Mouse (Mus musculus) stomach, embryonic 15.5 days (tissue): Measurements from ENCODE around the gene Gm16253. TPM values are rescaled to one million over a fixed set of nuclear protein-coding genes. Genes with fewer than 3 reads are reported as not detected.

Experiments
- ATAC-seq: fragments of 200-750 bp; cut with Nextera tagmentation; 2 replicates; pipeline ENCODE4 v1.8.0; 2017; ENCODE audit warnings: low read depth, moderate number of reproducible peaks, moderate TSS enrichment; ENCODE audit not compliant: insufficient read depth, low FRiP score
- H3K27ac ChIP-seq: fragments of 300-500 bp; sonication (generic); 2 replicates; pipeline ENCODE4 v1.5.1; 2015; ENCODE audit warnings: mild to moderate bottlenecking, inconsistent platforms
- H3K27me3 ChIP-seq: fragments of 300-500 bp; sonication (generic); replicated peaks from 2 replicates; pipeline ENCODE4 v1.6.1; 2015; ENCODE audit warnings: inconsistent platforms
- H3K36me3 ChIP-seq: fragments of 300-500 bp; sonication (generic); 2 replicates; pipeline ENCODE4 v1.6.1; 2015; ENCODE audit warnings: inconsistent platforms
- H3K4me1 ChIP-seq: fragments of 300-500 bp; sonication (generic); 2 replicates; pipeline ENCODE4 v1.6.1; 2015; ENCODE audit warnings: inconsistent platforms
- H3K4me2 ChIP-seq: fragments of 300-500 bp; sonication (generic); 2 replicates; pipeline ENCODE4 v1.6.1; 2015; ENCODE audit warnings: mild to moderate bottlenecking, inconsistent platforms
- H3K4me3 ChIP-seq: fragments of 300-500 bp; sonication (generic); replicated peaks from 2 replicates; pipeline ENCODE4 v1.5.1; 2015; ENCODE audit warnings: inconsistent platforms
- H3K9ac ChIP-seq: fragments of 300-500 bp; sonication (generic); 2 replicates; pipeline ENCODE4 v1.6.1; 2015; ENCODE audit warnings: inconsistent platforms
- H3K9me3 ChIP-seq: fragments of 300-500 bp; sonication (generic); 2 replicates; pipeline ENCODE4 v1.6.1; 2016; ENCODE audit warnings: inconsistent platforms
- WGBS: fragments of 180-500 bp; shearing (Covaris S2); methylation state at CpG from one replicate; pipeline ENCODE4 v1.1.7; 2015; 5-methylcytosine and 5-hydroxymethylcytosine counted together
- polyA plus RNA-seq: library from polyadenylated mRNA; unstranded; fragments of >200 nt; fragmentation: Nextera tagmentation; extraction: Ambion mirVana; gene quantifications from 2 replicates; pipeline ENCODE4 v1.2.1, GENCODE M21; 2015

The Gm16253 gene
- polyA plus RNA-seq, 1 experiment from 2014 or later, result 1.8 TPM

DNA sequence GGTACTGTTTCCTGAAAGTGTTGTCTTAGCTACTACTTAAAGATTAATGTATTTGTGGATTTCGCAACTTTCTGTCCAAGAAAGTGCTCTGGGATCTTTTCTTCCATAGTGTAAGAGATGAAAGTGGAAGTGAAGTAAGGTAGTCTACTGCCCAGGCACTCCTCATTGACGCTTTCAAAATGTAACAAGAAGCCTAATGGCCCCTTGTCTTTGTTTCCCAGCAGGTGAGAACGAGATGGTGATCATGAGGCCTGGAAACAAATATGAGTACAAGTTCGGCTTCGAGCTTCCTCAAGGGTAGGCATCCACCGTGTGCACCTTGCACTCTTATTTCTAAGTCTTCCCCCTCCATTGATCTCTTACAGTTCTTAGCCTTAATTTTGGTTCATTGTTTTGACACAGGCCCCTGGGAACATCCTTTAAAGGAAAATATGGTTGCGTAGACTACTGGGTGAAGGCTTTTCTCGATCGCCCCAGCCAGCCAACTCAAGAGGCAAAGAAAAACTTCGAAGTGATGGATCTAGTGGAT, 18.1 kb upstream of the Gm16253 start:
- 12% methylated on average over 10 of the region's 10 CpGs for WGBS
- Histone ChIP-seq H3K4me1 (peaks cover 50% of the 10 kb centered on the region), H3K9ac (peak overlapping the region; percentile 77), H3K4me2 (peak overlapping the region; percentile 60), H3K27ac (peak overlapping the region; percentile 96), H3K4me3 (peak overlapping the region; percentile 65), H3K9me3 (no peaks in the 10 kb centered on the region), H3K27me3 (no peaks in the 10 kb centered on the region), H3K36me3 (peaks cover 20% of the 10 kb centered on the region)
- no peak for ATAC-seq

DNA sequence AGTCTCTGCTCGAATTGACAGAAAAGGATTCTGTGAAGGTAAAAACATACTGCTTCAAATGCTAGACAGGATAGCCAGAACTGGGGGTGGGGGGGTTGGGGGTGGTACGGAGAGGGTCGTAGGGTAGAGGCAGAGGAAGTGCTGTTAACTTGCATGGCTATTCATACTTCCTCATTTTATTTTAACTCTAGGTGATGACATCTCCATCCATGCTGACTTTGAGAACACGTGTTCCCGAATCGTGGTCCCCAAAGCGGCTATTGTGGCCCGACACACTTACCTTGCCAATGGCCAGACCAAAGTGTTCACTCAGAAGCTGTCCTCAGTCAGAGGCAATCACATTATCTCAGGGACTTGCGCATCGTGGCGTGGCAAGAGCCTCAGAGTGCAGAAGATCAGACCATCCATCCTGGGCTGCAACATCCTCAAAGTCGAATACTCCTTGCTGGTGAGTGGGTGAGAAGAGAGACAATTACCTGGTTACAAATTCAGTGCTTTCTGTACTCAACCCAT, 17.3 kb upstream of the Gm16253 start:
- H3K27me3 ChIP-seq, result no peaks in the 10 kb centered on the region
- peaks cover 20% of the 10 kb centered on the region for H3K36me3 ChIP-seq
- peak overlapping the region; percentile 60 for H3K4me2 ChIP-seq
- peak overlapping the region; percentile 65 for H3K4me3 ChIP-seq
- peaks cover 46% of the 10 kb centered on the region for H3K4me1 ChIP-seq
- no peak for ATAC-seq
- no peaks in the 10 kb centered on the region for H3K9me3 ChIP-seq
- H3K27ac ChIP-seq, result peak overlapping the region; percentile 58
- peak overlapping the region; percentile 77; the same call in 1 of the 2 replicates for H3K9ac ChIP-seq
- 57% methylated on average over 12 of the region's 12 CpGs for WGBS

DNA sequence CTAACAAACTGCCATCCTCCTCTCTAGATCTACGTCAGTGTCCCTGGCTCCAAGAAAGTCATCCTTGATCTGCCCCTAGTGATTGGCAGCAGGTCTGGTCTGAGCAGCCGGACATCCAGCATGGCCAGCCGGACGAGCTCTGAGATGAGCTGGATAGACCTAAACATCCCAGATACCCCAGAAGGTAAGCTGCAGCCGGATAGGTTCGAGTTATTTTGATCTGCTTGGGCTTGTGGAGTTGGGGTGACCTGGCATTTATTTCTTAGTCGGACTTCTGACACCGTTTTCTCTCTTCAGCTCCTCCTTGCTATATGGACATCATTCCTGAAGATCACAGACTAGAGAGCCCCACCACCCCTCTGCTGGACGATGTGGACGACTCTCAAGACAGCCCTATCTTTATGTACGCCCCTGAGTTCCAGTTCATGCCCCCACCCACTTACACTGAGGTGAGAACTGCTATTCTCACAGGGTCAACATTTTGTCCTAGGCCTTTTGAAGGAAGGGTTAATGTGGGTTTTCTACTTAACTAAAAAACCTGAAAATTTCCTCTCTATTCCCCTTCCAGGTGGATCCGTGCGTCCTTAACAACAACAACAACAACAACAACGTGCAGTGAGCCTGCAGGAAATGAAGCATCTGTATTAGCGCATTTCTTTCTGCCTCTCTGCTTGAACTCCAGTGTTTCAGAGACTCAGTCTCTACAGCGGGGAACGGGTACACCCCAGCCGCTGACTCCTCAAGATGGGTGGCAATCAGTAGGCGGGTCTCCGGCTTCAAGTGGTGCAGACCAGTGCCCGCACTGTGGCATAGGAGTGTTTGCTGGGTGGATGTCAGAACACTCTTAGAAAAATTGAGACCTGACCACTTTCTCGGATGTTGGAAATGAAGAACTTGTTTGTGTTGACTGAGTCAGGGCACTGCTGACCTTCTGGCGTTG, 16.6 kb upstream of the Gm16253 start:
- Histone ChIP-seq H3K9ac (peak overlapping the region; percentile 5; the same call in 1 of the 2 replicates), H3K27me3 (no peaks in the 10 kb centered on the region), H3K4me2 (peak overlapping the region; percentile 60), H3K4me3 (peak overlapping the region; percentile 65), H3K9me3 (no peaks in the 10 kb centered on the region), H3K27ac (peak overlapping the region; percentile 58), H3K36me3 (peaks cover 20% of the 10 kb centered on the region), H3K4me1 (peaks cover 43% of the 10 kb centered on the region)
- WGBS, result 68% methylated on average over 23 of the region's 23 CpGs
- no peak for ATAC-seq

DNA sequence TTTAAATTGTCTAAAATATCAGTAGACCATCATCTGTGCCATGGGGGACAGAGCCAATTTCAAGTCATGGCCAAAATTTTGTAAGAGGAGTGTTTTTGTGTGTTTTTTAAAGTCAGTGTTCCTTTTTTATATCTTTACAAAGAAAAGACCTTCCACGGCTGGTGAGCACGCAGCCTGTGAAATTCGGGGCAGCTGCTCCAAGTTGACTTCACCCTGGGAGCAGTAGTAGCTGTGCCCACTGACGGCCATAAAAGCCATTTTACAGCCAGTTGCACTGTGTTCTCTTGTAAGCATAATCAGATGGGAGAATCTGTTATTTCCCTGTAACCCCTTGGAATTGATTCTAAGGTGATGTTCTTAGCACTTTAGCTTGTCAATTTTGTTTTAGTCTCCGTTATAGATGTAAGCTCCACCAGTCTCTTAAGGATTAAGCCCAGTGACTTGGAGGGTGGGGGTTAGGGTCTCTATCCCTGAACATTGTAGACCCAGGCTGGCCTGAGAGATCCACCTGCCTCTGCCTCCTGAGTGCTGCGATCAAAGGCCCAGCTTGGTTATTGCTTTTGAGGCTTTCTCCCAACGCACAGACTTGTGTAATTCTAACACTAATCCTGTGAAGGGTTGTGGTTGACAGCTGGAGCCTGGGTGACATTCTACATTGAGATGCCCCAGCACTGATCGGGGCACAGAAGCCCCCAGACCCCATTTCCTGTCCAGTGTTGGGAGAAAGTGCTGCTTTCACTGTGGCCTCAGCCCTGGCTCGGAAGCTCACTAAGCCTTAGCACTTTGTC, 15.7 kb upstream of the Gm16253 start:
- no peak for ATAC-seq
- Histone ChIP-seq H3K36me3 (peaks cover 20% of the 10 kb centered on the region), H3K27me3 (no peaks in the 10 kb centered on the region), H3K4me3 (peak overlapping the region; percentile 65), H3K27ac (peak overlapping the region; percentile 58), H3K4me1 (peaks cover 34% of the 10 kb centered on the region), H3K9me3 (no peaks in the 10 kb centered on the region), H3K4me2 (peak overlapping the region; percentile 60), H3K9ac (peak overlapping the region; percentile 13; the same call in 1 of the 2 replicates)
- whole genome bisulfite sequencing, result 75% methylated on average over 9 of the region's 9 CpGs

DNA sequence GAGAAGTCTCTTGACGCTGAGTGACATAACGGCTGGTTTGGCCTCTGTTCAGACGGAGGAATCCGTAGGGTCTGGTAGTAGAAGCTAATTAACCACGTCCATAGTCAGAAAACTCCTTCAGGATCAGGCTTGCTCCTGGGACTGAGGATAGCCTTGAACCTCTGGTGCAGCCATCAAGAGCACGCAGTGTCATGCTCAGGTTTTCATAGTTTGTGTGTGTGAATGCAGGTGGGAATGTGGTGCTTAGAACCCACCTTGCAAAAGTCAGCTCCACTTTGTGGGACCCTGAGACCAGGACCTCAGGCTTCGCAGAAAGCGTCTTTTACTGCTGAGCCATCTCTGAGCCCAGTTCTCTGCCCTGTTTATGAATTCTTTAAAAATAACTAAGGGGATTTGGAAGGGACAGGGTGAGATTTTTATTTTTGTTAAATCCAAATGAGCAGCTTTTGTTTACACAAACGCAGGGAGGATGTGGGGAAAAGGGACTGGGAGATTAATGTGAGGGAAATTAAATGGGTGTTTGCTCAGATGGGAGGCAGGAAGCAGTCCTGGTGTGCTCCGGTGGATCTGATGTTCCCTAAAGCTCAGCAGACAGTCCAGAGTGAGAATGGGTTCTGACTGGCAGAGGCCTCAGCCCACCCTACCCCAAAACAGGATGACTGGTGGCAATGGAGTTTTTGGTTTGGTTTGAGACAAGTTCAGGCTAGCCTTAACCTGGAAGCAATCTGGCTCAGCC, 14.7 kb upstream of the Gm16253 start:
- Histone ChIP-seq H3K4me3 (peak overlapping the region; percentile 17; the same call in 1 of the 2 replicates), H3K4me1 (peaks cover 34% of the 10 kb centered on the region), H3K9ac (no peak overlapping the region), H3K36me3 (peaks cover 20% of the 10 kb centered on the region), H3K9me3 (no peaks in the 10 kb centered on the region), H3K27ac (peak overlapping the region; percentile 71), H3K27me3 (no peaks in the 10 kb centered on the region), H3K4me2 (peak overlapping the region; percentile 19)
- 34% methylated on average over 10 of the region's 10 CpGs for whole genome bisulfite sequencing
- ATAC-seq, result no peak

DNA sequence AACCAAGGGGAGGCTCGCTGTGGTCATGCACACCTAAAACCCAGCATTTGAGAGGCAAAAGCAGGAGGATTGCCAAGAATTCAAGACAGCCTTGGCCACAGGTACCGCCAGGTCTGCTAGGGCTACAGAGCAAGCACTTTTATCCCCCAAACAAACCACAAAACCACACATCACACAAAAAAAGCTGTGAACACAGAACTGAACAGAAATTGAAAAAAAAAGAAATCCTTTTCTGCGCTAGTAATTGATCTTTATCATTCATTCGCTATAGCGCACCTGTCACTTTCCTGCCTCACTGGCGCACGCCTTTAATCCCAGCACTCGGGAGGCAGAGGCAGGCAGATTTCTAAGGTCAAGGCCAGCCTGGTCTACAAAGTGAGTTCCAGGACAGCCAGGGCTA, 13.5 kb upstream of the Gm16253 start:
- no peak overlapping the region for H3K4me3 ChIP-seq
- H3K36me3 ChIP-seq, result peaks cover 20% of the 10 kb centered on the region
- H3K9me3 ChIP-seq, result no peaks in the 10 kb centered on the region
- WGBS, result 89% methylated on average over 8 of the region's 8 CpGs
- no peak for ATAC-seq
- H3K27ac ChIP-seq, result no peak overlapping the region; the same call in 1 of the 2 replicates
- H3K4me2 ChIP-seq, result no peak overlapping the region
- H3K9ac ChIP-seq, result no peak overlapping the region
- no peaks in the 10 kb centered on the region for H3K27me3 ChIP-seq
- H3K4me1 ChIP-seq, result peaks cover 34% of the 10 kb centered on the region

DNA sequence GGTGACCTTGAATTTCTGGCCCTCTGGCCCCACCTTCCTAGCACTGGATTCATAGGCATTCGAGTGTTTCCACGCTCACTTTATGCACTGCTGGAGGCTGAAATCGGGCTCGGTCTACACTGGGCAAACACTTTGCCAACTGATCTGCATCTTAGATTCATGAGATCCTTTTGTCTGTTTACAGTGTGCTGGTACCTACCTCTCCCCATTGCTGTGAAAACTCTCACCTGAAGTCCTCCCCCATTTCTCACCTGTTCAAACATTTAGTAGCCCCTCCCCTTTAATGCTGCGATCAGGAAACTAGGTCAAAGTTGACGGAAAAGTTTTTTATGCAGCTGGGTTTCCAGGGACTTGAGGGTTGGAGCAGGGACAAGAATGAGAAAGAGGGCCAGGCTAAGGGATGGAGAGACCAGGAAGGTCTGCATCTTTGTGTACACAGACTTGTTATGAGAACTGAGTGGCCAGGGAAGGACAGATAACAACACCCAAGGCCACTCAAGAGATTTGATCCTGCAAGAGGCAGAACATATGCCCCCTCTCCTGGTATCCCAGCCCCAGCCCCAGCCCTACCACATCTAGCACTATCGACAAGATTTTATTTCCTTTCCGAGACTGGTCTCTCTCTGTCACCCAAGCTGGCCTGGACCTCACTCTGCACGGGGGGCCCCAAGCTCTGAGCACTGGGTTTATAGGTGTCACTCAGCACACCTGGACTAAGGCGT, 12.7 kb upstream of the Gm16253 start:
- Histone ChIP-seq H3K9me3 (no peaks in the 10 kb centered on the region), H3K27ac (peak overlapping the region; percentile 83), H3K4me1 (peaks cover 34% of the 10 kb centered on the region), H3K4me2 (peak overlapping the region; percentile 24; the same call in 1 of the 2 replicates), H3K9ac (no peak overlapping the region), H3K27me3 (no peaks in the 10 kb centered on the region), H3K4me3 (no peak overlapping the region), H3K36me3 (peaks cover 20% of the 10 kb centered on the region)
- WGBS, result 42% methylated on average over 10 of the region's 10 CpGs
- peak; percentile 54 for ATAC-seq

DNA sequence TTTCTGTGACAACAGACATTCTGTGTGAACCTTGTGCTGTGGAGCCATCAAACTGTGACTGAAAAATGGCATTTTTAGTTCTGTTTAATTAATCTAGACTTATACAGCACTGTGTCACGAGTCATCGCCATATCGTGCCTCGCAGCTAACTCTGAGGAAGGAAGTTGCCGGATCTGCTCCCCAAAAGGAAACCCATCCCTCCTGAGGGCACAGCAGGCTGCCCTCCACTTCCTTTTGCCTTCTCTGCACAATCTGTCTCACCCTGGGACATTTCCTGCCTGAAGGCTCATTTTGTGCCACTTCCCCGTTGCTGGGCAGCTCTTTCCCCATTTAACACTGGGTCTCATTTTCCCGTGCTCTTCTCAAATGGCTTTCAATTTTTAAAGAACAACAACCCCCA, 12.2 kb upstream of the Gm16253 start:
- no peak overlapping the region for H3K9ac ChIP-seq
- ATAC-seq, result no peak

DNA sequence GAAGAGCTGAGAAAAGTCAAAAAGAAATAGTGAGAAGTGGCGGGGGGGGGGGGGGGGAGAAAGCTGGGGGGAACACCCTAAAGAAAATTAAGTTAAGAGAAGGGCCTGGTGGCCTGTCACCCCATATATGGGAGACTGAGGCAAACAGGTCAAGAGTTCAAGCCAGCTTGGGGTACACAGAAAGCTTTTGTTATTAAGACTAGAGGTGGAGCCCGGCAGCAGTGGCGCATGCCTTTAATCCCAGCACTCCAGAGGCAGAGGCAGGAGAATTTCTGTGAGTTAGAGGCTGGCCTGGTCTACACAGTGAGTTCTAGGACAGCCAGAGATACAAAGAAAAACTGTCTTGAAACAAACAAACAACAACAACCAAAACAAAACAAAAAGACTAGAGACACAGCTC, 11.7 kb upstream of the Gm16253 start:
- Histone ChIP-seq H3K9ac (no peak overlapping the region), H3K4me1 (peaks cover 27% of the 10 kb centered on the region), H3K36me3 (peaks cover 14% of the 10 kb centered on the region), H3K27me3 (no peaks in the 10 kb centered on the region), H3K4me2 (no peak overlapping the region), H3K27ac (peak overlapping the region; percentile 83), H3K9me3 (no peaks in the 10 kb centered on the region), H3K4me3 (no peak overlapping the region)
- no peak for ATAC-seq
- WGBS, result 63% methylated on average over 3 of the region's 3 CpGs

More for the DNA sequence above, 12.2 kb upstream of the Gm16253 start:
- WGBS, result 43% methylated on average over 7 of the region's 7 CpGs
- H3K4me3 ChIP-seq, result no peak overlapping the region
- H3K27ac ChIP-seq, result peak overlapping the region; percentile 83
- H3K4me2 ChIP-seq, result peak overlapping the region; percentile 24; the same call in 1 of the 2 replicates
- H3K27me3 ChIP-seq, result no peaks in the 10 kb centered on the region
- H3K36me3 ChIP-seq, result peaks cover 18% of the 10 kb centered on the region
- H3K9me3 ChIP-seq, result no peaks in the 10 kb centered on the region
- H3K4me1 ChIP-seq, result peaks cover 31% of the 10 kb centered on the region

DNA sequence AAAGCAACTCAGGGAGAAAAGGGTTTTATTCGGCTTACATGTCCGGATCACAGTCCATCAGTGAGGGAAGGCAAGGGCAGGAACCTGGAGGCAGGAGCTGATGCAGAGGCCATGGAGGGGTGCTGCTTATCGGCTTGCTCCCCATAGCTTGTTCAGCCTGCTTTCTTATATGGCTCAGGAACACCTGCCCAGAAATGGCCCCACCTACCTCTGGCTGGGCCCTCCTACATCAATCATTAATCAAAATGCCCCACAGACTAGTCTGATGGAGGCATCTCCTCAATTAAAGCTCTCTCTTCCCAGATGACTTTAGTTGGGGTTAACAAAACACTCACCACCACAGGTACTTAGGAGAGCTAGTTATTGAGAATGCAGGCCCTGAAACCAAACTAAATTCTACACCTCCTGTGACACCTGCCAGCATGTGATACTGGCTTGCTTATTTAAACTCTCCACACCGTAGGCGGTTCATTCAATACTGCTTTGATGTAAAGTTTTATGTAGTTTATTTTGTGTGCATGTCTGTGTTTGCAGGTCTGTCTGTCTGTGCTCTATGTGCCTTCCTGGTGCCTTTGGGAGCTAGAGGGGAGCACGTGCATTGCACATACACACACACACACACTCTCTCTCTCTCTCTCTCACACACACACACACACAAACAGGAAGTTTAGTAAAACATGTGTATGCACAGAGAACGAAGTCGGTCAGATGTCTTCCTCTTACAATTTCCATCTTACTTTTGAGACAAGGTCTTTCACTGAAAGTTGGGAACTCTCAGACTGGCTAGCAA, 9.9 kb upstream of the Gm16253 start:
- ATAC-seq, result no peak
- H3K27ac ChIP-seq, result no peak overlapping the region
- H3K27me3 ChIP-seq, result no peaks in the 10 kb centered on the region
- no peaks in the 10 kb centered on the region for H3K9me3 ChIP-seq
- H3K4me3 ChIP-seq, result no peak overlapping the region
- WGBS, result 72% methylated on average over 8 of the region's 8 CpGs
- H3K4me2 ChIP-seq, result no peak overlapping the region
- H3K9ac ChIP-seq, result no peak overlapping the region
- H3K4me1 ChIP-seq, result peaks cover 17% of the 10 kb centered on the region
- no peaks in the 10 kb centered on the region for H3K36me3 ChIP-seq
